Mouse (Mus musculus): ENCODE results near the gene Fbxo48. TPM values are rescaled to one million over a fixed set of nuclear protein-coding genes. Genes with fewer than 3 reads are reported as not detected.

Gene Fbxo48
- polyA plus RNA-seq (2015; fragmentation: Nextera tagmentation; extraction: Ambion mirVana), result 0.92 and 1.1 TPM in 2 replicates

DNA sequence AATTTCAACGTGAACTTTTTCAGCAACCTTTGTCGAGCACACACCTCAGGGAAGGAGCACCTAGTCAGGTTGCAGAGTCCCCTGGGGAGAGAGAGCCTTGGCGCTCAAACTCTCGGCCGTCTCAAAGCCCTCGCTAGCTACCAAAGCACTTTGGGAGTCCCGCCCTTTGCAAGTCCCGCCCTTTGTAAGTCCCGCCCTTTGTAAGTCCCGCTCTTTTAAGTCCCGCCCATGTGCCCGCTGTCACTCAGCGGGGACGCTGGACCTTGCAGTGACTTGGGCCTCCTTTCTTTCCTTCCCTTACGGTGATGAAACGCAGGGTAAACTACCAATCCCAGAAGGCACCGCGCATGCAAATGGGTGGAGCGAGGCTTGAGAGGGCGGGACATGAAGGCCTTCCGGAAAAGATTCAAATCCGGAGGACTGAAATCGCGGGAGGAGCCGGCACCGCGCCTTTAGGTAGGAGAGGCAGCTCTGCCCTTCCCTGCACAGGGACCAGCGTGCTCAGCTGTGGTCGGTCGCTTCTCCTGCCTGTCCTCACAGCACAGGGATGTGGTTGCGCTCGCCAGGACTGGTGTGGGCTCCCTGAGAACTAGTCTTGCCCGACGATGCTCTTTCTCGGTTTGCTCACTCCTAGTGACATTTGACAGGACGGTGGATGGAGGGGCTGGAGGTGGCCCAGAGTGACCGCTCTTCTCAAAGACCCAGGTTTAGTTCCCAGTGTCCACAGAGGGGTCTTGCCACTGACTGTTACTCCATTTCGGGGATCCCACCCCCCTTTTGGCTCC lies at the start of gene Fbxo48:
Gene Fbxo48, plus strand, starts transcription at position 400 of the 785 bp plus-strand sequence.
- H3K4me1 ChIP-seq, result peaks cover 31% of the 10 kb centered on the region
- H3K27me3 ChIP-seq (replicated peaks), result no peaks in the 10 kb centered on the region
- peak within 1 kb of the TSS; percentile 78 for H3K4me3 ChIP-seq
- H3K9ac ChIP-seq, result peak within 1 kb of the TSS; percentile 91
- under 1% methylated on average over 38 of the region's 38 CpGs for WGBS
- peak; percentile 99 for ATAC-seq (ENCODE audit: extremely low read depth, insufficient number of reproducible peaks, low FRiP score, low TSS enrichment)
- no peaks in the 10 kb centered on the region for H3K9me3 ChIP-seq
- H3K36me3 ChIP-seq, result no peaks in the 10 kb centered on the region
- H3K27ac ChIP-seq (replicated peaks), result peak within 1 kb of the TSS; percentile 74
- H3K4me2 ChIP-seq, result peak within 1 kb of the TSS; percentile 91

- peaks cover 38% of the 10 kb centered on the region for H3K4me1 ChIP-seq
- H3K27ac ChIP-seq (replicated peaks), result no peak overlapping the region
- H3K9me3 ChIP-seq, result no peaks in the 10 kb centered on the region
- no peak overlapping the region for H3K4me2 ChIP-seq
- ATAC-seq (ENCODE audit: extremely low read depth, insufficient number of reproducible peaks, low FRiP score, low TSS enrichment), result no peak
- no peak overlapping the region for H3K4me3 ChIP-seq
- H3K27me3 ChIP-seq (replicated peaks), result no peaks in the 10 kb centered on the region
- WGBS, result 66% methylated on average over 8 of the region's 8 CpGs
- no peak overlapping the region for H3K9ac ChIP-seq
- 0 out of 2 replicates have a peak, but pooled peaks cover 3% of the 10 kb centered on the region for H3K36me3 ChIP-seq
Observed at GRCm38 (mm10) chr11:16904302-16905011, 46.7 kb upstream of the Fbxo48 start.

- Histone ChIP-seq H3K9ac (no peak overlapping the region), H3K27me3 (replicated peaks) (no peaks in the 10 kb centered on the region), H3K4me1 (peaks cover 38% of the 10 kb centered on the region), H3K4me2 (no peak overlapping the region), H3K9me3 (no peaks in the 10 kb centered on the region), H3K4me3 (no peak overlapping the region), H3K36me3 (0 out of 2 replicates have a peak, but pooled peaks cover 3% of the 10 kb centered on the region), H3K27ac (replicated peaks) (no peak overlapping the region)
- 54% methylated on average over 3 of the region's 3 CpGs for WGBS
- no peak for ATAC-seq (ENCODE audit: extremely low read depth, insufficient number of reproducible peaks, low FRiP score, low TSS enrichment)
Observed at GRCm38 (mm10) chr11:16905012-16905332, 46.2 kb upstream of the Fbxo48 start.

GRCm38 (mm10) chr11:16906530-16906929 lies 44.6 kb upstream of the Fbxo48 start:
- no peak overlapping the region for H3K9ac ChIP-seq
- no peaks in the 10 kb centered on the region for H3K9me3 ChIP-seq
- H3K27ac ChIP-seq (replicated peaks), result no peak overlapping the region
- H3K4me1 ChIP-seq, result peaks cover 28% of the 10 kb centered on the region
- H3K4me2 ChIP-seq, result no peak overlapping the region
- no peaks in the 10 kb centered on the region for H3K27me3 ChIP-seq (replicated peaks)
- ATAC-seq (ENCODE audit: extremely low read depth, insufficient number of reproducible peaks, low FRiP score, low TSS enrichment), result no peak
- H3K4me3 ChIP-seq, result no peak overlapping the region
- 86% methylated on average over 2 of the region's 2 CpGs for WGBS
- H3K36me3 ChIP-seq, result 0 out of 2 replicates have a peak, but pooled peaks cover 3% of the 10 kb centered on the region

DNA sequence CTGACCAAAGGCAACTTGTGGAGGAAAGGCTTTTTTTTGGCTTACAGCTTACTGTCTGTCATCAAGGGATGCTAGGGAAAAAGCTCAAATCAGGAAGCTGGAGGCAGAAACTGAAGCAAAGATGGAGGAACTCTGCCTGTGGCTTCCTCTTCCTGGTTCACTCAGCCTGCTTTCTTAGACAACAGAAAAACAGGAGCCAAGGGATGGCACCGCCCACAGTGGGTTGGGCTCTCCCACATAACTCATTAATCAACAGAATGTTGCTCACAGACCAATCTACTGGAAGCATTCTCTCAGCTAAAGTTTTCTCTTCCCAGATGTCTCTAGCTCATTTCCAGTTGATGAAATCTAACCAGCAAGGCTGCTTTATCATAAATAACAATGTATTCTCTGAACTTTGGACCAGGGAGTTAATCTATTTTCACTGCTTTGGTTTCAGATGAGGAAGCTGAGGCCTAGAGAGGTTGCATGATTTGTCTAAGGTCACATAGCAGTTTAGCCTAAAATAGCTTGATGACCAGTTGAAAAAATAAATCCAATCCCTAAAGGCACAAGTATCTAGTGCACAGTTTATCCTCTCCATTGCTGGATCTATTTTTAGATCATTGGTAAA lies 43.6 kb upstream of the Fbxo48 start:
- no peak overlapping the region for H3K9ac ChIP-seq
- H3K4me2 ChIP-seq, result no peak overlapping the region
- no peak for ATAC-seq (ENCODE audit: extremely low read depth, insufficient number of reproducible peaks, low FRiP score, low TSS enrichment)
- 59% methylated on average over 1 of the region's 1 CpGs for WGBS
- no peaks in the 10 kb centered on the region for H3K27me3 ChIP-seq (replicated peaks)
- H3K4me3 ChIP-seq, result no peak overlapping the region
- no peaks in the 10 kb centered on the region for H3K9me3 ChIP-seq
- H3K36me3 ChIP-seq, result 0 out of 2 replicates have a peak, but pooled peaks cover 3% of the 10 kb centered on the region
- H3K4me1 ChIP-seq, result peaks cover 24% of the 10 kb centered on the region
- no peak overlapping the region for H3K27ac ChIP-seq (replicated peaks)

DNA sequence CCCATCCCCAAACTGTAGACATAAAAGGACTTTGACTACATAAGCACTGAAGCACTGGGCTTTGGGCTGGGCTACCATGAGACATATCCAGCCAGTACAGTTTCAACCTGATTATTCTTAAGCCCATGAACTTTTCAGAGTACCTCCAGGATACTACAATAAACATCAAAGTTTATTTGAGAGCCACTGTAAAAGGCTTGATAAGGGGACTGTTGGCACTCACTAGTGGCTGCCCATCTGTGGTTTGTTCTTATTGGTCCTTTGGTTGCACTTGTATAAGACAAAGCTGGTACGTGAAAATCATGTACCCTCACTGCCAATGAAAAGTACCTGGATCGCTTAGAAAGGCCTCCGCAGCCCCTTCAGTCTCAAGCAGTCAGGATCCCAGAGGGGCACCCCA lies 36.4 kb upstream of the Fbxo48 start:
- no peak overlapping the region for H3K9ac ChIP-seq
- H3K4me1 ChIP-seq, result peaks cover 6% of the 10 kb centered on the region; the same call in 1 of the 2 replicates
- no peak overlapping the region for H3K4me3 ChIP-seq
- no peaks in the 10 kb centered on the region for H3K9me3 ChIP-seq
- 73% methylated on average over 3 of the region's 3 CpGs for WGBS
- no peaks in the 10 kb centered on the region for H3K36me3 ChIP-seq
- H3K4me2 ChIP-seq, result no peak overlapping the region
- ATAC-seq (ENCODE audit: extremely low read depth, insufficient number of reproducible peaks, low FRiP score, low TSS enrichment), result no peak
- no peaks in the 10 kb centered on the region for H3K27me3 ChIP-seq (replicated peaks)
- no peak overlapping the region for H3K27ac ChIP-seq (replicated peaks)

DNA sequence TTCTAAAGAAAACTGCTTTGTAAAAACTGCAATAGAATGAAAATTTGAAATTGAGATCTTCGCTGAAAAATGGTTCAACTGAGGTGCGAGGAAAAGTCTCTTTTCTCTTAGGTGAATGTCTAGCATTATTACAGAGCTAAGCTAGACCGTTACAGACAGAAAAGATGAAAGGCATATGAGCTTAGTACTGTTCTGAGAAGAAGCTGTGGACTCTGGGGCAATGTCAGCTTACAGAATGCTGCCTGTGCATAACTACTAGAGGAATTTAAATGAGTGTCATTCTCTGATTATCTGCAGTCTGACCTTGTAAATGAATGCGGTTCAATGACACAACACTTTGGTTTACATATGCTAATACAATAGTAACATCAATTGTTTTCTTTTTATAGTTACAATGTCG lies 35.3 kb upstream of the Fbxo48 start:
- Histone ChIP-seq H3K27me3 (replicated peaks) (no peaks in the 10 kb centered on the region), H3K27ac (replicated peaks) (no peak overlapping the region), H3K9ac (no peak overlapping the region), H3K9me3 (no peaks in the 10 kb centered on the region), H3K4me1 (peaks cover 6% of the 10 kb centered on the region; the same call in 1 of the 2 replicates), H3K36me3 (no peaks in the 10 kb centered on the region), H3K4me3 (no peak overlapping the region), H3K4me2 (no peak overlapping the region)
- WGBS, result 61% methylated on average over 5 of the region's 5 CpGs
- ATAC-seq (ENCODE audit: extremely low read depth, insufficient number of reproducible peaks, low FRiP score, low TSS enrichment), result no peak

DNA sequence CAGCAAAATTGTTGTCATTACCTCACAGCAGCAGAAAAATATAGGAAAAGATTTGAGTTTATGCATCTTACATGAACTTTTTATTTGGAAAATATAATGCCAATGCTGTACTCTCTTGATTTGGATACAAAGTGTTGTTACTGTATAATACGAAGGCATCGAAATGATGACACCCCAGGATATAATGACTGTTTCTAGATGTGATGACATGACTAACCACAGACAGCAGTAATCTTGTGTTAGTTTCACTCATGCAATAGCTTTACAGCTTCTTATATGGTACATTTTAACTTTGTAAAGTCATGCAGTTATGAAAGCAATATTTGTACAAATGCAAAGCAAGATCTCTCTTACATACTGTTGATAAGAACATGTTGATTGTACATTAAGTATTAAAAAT lies 33.7 kb upstream of the Fbxo48 start:
- Histone ChIP-seq H3K9ac (no peak overlapping the region), H3K9me3 (no peaks in the 10 kb centered on the region), H3K27ac (replicated peaks) (no peak overlapping the region), H3K4me3 (no peak overlapping the region), H3K27me3 (replicated peaks) (no peaks in the 10 kb centered on the region), H3K36me3 (no peaks in the 10 kb centered on the region), H3K4me2 (no peak overlapping the region), H3K4me1 (peaks cover 6% of the 10 kb centered on the region; the same call in 1 of the 2 replicates)
- no peak for ATAC-seq (ENCODE audit: extremely low read depth, insufficient number of reproducible peaks, low FRiP score, low TSS enrichment)
- WGBS, result 89% methylated on average over 2 of the region's 2 CpGs

DNA sequence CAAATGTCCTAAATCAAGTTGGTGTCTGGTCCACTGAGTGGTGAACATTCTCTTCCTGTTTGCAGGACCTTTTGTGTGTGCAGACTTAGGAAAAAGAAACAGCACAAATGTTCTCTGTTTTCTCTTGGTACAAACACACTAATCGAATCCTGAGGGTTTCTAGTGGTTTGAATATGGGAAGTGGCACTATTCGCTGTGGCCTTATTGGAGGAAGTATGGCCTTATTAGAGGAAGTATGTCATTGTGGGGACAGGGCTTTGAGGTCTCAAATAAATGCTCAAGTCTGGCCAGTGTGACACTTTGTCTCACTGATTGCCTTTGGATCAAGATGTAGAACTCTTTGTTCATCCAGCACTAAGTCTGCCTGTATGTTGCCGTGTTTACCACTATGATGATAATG lies 19.0 kb upstream of the Fbxo48 start:
- WGBS, result 84% methylated on average over 3 of the region's 3 CpGs
- H3K4me1 ChIP-seq, result no peaks in the 10 kb centered on the region
- ATAC-seq (ENCODE audit: extremely low read depth, insufficient number of reproducible peaks, low FRiP score, low TSS enrichment), result no peak
- no peak overlapping the region for H3K27ac ChIP-seq (replicated peaks)
- H3K4me2 ChIP-seq, result no peak overlapping the region
- H3K36me3 ChIP-seq, result no peaks in the 10 kb centered on the region
- no peak overlapping the region for H3K4me3 ChIP-seq
- no peaks in the 10 kb centered on the region; the same call in 1 of the 2 replicates for H3K9me3 ChIP-seq
- H3K27me3 ChIP-seq (replicated peaks), result no peaks in the 10 kb centered on the region
- H3K9ac ChIP-seq, result no peak overlapping the region

DNA sequence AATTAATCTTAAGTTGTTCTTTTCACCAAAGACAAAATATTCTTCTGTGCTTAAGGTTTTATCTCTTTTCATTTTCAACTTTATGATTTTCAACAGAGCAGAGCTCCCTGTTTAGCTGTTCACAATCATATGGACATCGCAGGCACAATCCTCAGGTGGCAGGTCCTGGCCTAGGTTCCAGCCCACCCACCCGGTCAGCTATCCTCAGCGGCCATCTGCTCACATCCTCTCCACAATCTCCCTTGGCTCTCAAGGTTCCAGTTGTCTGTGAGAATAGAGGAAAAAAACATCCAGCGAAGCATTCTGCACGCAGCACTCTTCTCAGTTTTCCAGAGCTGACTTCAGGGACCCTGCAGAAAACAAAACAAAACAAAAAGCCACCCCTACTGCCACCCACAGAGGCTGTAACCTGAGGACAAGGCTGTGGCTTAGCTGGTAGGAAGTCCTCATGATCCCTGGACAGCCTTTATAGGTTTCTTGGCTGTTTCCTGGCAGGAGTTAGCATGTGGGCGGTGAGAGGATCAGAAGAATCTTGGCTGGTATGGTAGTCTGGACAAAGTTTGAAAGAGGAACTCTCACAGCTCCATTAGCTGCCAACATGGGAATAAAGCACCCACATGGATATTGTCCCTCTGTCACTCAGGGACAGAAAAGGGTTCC lies 15.5 kb upstream of the Fbxo48 start:
- no peaks in the 10 kb centered on the region for H3K4me1 ChIP-seq
- no peak overlapping the region for H3K9ac ChIP-seq
- no peak for ATAC-seq (ENCODE audit: extremely low read depth, insufficient number of reproducible peaks, low FRiP score, low TSS enrichment)
- H3K27ac ChIP-seq (replicated peaks), result no peak overlapping the region
- H3K4me3 ChIP-seq, result no peak overlapping the region
- H3K9me3 ChIP-seq, result no peaks in the 10 kb centered on the region; the same call in 1 of the 2 replicates
- no peaks in the 10 kb centered on the region for H3K27me3 ChIP-seq (replicated peaks)
- H3K4me2 ChIP-seq, result no peak overlapping the region
- no peaks in the 10 kb centered on the region for H3K36me3 ChIP-seq
- whole genome bisulfite sequencing, result 64% methylated on average over 6 of the region's 6 CpGs
